Mouse (Mus musculus) forebrain, postnatal 0 days (tissue): ENCODE data around the gene Adk. TPM values are rescaled to one million over a fixed set of nuclear protein-coding genes. Genes with fewer than 3 reads are reported as not detected.
A peak's percentile ranks its signal among the peaks of the same experiment; 100 is the strongest.

Source experiments
- ATAC-seq: fragments of 200-750 bp; cut with Nextera tagmentation; 2 replicates; pipeline ENCODE4 v1.8.0; 2017; ENCODE audit warnings: mild to moderate bottlenecking, moderate library complexity
- DNase-seq: peaks from one replicate; pipeline ENCODE4 v3.0.0-alpha.2; 2015
- H3K27ac ChIP-seq: fragments of 300-500 bp; sonication (generic); 2 replicates; pipeline ENCODE4 v1.5.1; 2014; ENCODE audit warnings: low read depth, mild to moderate bottlenecking, antibody characterized with exemption, low read length, moderate library complexity, mixed read lengths
- H3K27me3 ChIP-seq: fragments of 300-500 bp; sonication (generic); 2 replicates; pipeline ENCODE4 v1.6.1; 2014; ENCODE audit warnings: mild to moderate bottlenecking, low read length, mixed read lengths; ENCODE audit not compliant: insufficient read depth
- H3K36me3 ChIP-seq: fragments of 300-500 bp; sonication (generic); 2 replicates; pipeline ENCODE4 v1.6.1; 2014; ENCODE audit warnings: mild to moderate bottlenecking, moderate library complexity; ENCODE audit not compliant: insufficient read depth
- H3K4me1 ChIP-seq: fragments of 300-500 bp; sonication (generic); 2 replicates; pipeline ENCODE4 v1.6.1; 2014; ENCODE audit warnings: antibody characterized with exemption; ENCODE audit not compliant: insufficient read depth
- H3K4me2 ChIP-seq: fragments of 300-500 bp; sonication (generic); 2 replicates; pipeline ENCODE4 v1.6.1; 2014; ENCODE audit warnings: low read depth, mild to moderate bottlenecking, moderate library complexity
- H3K4me3 ChIP-seq: fragments of 300-500 bp; sonication (generic); 2 replicates; pipeline ENCODE4 v1.5.1; 2014; ENCODE audit warnings: low read depth, low read length, mixed read lengths
- H3K9ac ChIP-seq: fragments of 300-500 bp; sonication (generic); 2 replicates; pipeline ENCODE4 v1.6.1; 2014; ENCODE audit warnings: mild to moderate bottlenecking
- H3K9me3 ChIP-seq: fragments of 300-500 bp; sonication (generic); 2 replicates; pipeline ENCODE4 v1.6.1; 2016; ENCODE audit warnings: low read length
- CTCF ChIP-seq: sonication (generic); IDR thresholded peaks from 2 replicates; pipeline ENCODE4 v1.5.1; 2016; ENCODE audit warnings: antibody characterized with exemption, control low read depth, low read depth
- WGBS: fragments of 180-500 bp; shearing (Covaris S2); extraction: QIAGEN DNeasy Blood & Tissue Kit; methylation state at CpG from one replicate; pipeline ENCODE4 v1.1.7; 2014; 5-methylcytosine and 5-hydroxymethylcytosine counted together
- polyA plus RNA-seq: library from polyadenylated mRNA; unstranded; fragments of >200 nt; fragmentation: Nextera tagmentation; extraction: Ambion mirVana; gene quantifications from 2 replicates; pipeline ENCODE4 v1.2.1, GENCODE M21; 2015
- total RNA-seq: library from RNA; depleted of rRNA; stranded (reverse); fragments of >200 nt; gene quantifications from 2 replicates; pipeline ENCODE4 v1.2.3, GENCODE M21; 2014

Adk gene
- total and polyA plus RNA-seq, 2 experiments from 2014 or later = 55.5 to 66.7 TPM

- WGBS = 71% methylated on average over 3 of the region's 3 CpGs
- H3K27ac ChIP-seq = no peak overlapping the region
- TF ChIP-seq CTCF = peak; percentile 60
- DNase-seq = peak; percentile 39
- H3K4me3 ChIP-seq = no peak overlapping the region
- no peaks in the 10 kb centered on the region for H3K9me3 ChIP-seq
- ATAC-seq = no peak
- H3K36me3 ChIP-seq = peaks cover 4% of the 10 kb centered on the region; the same call in 1 of the 2 replicates
- H3K27me3 ChIP-seq = no peaks in the 10 kb centered on the region
- H3K9ac ChIP-seq = no peak overlapping the region
- H3K4me1 ChIP-seq = peaks cover 5% of the 10 kb centered on the region; the same call in 1 of the 2 replicates
- H3K4me2 ChIP-seq = peak overlapping the region; percentile 96; the same call in 1 of the 2 replicates
Observed at GRCm38 (mm10) chr14:21050734-21051133, 1.6 kb upstream of the Adk start.

DNA sequence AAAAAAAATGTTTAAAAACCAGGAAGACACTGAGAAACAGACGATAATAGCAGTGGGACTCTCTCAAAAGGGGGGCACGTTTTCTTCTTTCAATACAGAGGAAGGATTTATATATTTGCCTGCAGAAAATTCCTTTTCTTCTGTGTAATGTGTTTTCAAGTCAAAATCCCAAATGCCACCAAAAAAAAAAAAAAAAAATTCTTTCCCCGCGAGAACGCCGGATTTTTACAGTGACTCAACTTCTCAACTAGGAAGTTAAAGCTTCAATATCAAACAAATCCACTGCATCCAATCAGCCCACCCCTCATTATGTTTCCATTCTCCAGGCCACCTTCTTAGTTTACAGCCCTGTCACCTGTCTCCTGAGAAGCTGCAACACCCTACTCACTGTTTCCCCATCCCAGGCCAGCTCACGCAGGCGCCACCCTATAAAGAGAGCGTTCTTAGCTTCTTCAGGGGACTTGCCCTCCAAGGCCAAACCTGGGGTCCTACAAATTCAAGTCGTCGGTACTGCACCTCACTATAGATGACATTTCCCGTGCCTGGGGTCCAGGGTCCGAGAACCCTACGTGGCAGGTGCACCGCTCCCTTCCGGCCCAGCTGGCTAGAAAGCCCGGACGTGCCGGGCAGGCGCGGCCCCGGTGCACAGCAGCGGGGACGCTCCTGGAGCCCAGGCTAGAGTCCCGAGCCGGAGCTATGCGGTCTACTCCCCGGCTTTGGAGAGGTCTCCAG, 828 bp upstream of the Adk start:
- TF ChIP-seq CTCF = no peak

GRCm38 (mm10) chr14:21052781-21053130, 382 bp downstream of the Adk start:
- H3K27me3 ChIP-seq = no peaks in the 10 kb centered on the region
- peak overlapping the region; percentile 87 for H3K9ac ChIP-seq
- peak; percentile 71 for ATAC-seq
- H3K36me3 ChIP-seq = no peaks in the 10 kb centered on the region
- peak overlapping the region; percentile 86 for H3K4me3 ChIP-seq
- peaks cover 5% of the 10 kb centered on the region; the same call in 1 of the 2 replicates for H3K4me1 ChIP-seq
- peak overlapping the region; percentile 96 for H3K4me2 ChIP-seq
- DNase-seq = no peak
- WGBS = 2% methylated on average over 25 of the region's 25 CpGs
- peak overlapping the region; percentile 96 for H3K27ac ChIP-seq
- no peaks in the 10 kb centered on the region for H3K9me3 ChIP-seq
- peak; percentile 55 for TF ChIP-seq CTCF

More for the DNA sequence above, 828 bp upstream of the Adk start:
- Histone ChIP-seq H3K27me3 (no peaks in the 10 kb centered on the region), H3K27ac (peak overlapping the region; percentile 96), H3K9me3 (no peaks in the 10 kb centered on the region), H3K4me1 (peaks cover 5% of the 10 kb centered on the region; the same call in 1 of the 2 replicates), H3K9ac (peak overlapping the region; percentile 87), H3K36me3 (no peaks in the 10 kb centered on the region), H3K4me3 (peak overlapping the region; percentile 86), H3K4me2 (peak overlapping the region; percentile 96)
- WGBS = 7% methylated on average over 28 of the region's 28 CpGs
- ATAC-seq (peak; percentile 1; the same call in 1 of the 2 replicates), DNase-seq (no peak)

DNA sequence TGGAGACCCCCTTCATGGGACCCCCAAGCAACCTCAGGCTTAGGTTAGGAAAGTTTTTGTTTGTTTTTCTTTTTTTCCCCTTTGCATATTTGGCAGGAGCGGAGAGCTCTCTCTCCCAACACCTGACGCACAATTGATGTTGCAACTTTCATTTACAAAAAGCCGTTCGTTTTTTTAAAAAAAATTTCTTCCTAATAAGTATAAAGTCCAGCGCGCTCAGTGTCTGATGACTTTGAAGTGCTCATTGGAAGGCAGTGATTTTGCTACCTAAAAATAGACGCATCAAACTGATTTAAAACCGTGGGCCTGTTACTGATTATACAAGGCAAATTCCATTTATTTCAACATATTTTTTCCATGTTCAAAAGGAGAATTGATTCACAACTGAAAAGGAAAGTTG, 777 bp downstream of the Adk start:
- Histone ChIP-seq H3K27ac (no peak overlapping the region), H3K27me3 (no peaks in the 10 kb centered on the region), H3K9me3 (no peaks in the 10 kb centered on the region), H3K4me1 (peaks cover 5% of the 10 kb centered on the region; the same call in 1 of the 2 replicates), H3K4me3 (peak overlapping the region; percentile 86), H3K36me3 (no peaks in the 10 kb centered on the region), H3K4me2 (peak overlapping the region; percentile 96), H3K9ac (peak overlapping the region; percentile 87)
- TF ChIP-seq CTCF = no peak
- ATAC-seq (no peak), DNase-seq (no peak)
- WGBS = 9% methylated on average over 8 of the region's 8 CpGs

DNA sequence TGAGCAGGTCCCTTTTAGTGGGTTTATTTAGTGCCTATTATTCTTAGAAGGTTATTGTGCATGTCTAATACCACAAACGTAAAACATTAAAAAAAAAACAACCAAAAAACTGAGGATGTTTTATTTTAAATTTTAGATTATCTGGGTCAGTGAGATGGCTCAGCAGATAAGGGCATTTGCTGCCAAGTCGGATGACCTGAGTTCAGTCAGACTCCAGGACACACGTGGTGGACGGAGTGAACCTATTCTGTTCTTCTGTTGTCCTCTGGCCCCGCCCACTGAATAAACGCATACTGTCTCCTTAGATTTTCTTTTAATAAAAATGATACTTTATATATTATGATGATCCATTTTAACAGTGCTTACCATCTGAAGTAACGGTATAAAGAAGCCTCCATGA, 1.2 kb downstream of the Adk start:
- H3K9me3 ChIP-seq = no peaks in the 10 kb centered on the region
- no peak overlapping the region for H3K27ac ChIP-seq
- no peaks in the 10 kb centered on the region for H3K27me3 ChIP-seq
- no peaks in the 10 kb centered on the region for H3K36me3 ChIP-seq
- ATAC-seq (no peak), DNase-seq (no peak)
- no peak overlapping the region; the same call in 1 of the 2 replicates for H3K4me3 ChIP-seq
- WGBS = 50% methylated on average over 7 of the region's 7 CpGs
- peak overlapping the region; percentile 96; the same call in 1 of the 2 replicates for H3K4me2 ChIP-seq
- H3K4me1 ChIP-seq = peaks cover 5% of the 10 kb centered on the region; the same call in 1 of the 2 replicates
- H3K9ac ChIP-seq = no peak overlapping the region
- no peak for TF ChIP-seq CTCF

DNA sequence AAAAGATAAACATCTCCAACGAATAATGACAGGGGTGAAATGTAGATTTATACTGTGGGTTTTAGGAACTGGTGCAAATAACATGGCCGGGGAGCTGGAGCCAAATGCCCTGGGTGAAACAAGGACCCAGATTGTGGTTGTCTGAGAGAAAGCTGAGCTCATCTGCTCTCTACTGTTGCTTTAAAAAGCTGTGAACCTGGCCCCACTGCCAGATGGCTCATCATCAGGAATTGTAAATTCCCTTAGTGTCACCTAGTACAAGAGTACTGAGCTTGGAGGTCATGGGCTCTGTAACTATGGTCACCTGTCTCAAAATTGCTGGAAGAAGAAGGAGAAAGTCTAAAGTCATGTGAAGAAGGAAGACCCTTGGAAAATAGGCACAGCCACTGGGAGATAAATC, 6.6 kb downstream of the Adk start:
- H3K27me3 ChIP-seq = no peaks in the 10 kb centered on the region
- H3K4me3 ChIP-seq = no peak overlapping the region
- no peak overlapping the region for H3K4me2 ChIP-seq
- ATAC-seq (no peak), DNase-seq (no peak)
- H3K27ac ChIP-seq = no peak overlapping the region
- H3K36me3 ChIP-seq = no peaks in the 10 kb centered on the region
- no peak for TF ChIP-seq CTCF
- H3K9ac ChIP-seq = no peak overlapping the region
- no peaks in the 10 kb centered on the region for H3K4me1 ChIP-seq
- no peaks in the 10 kb centered on the region for H3K9me3 ChIP-seq
- WGBS = 89% methylated on average over 2 of the region's 2 CpGs

DNA sequence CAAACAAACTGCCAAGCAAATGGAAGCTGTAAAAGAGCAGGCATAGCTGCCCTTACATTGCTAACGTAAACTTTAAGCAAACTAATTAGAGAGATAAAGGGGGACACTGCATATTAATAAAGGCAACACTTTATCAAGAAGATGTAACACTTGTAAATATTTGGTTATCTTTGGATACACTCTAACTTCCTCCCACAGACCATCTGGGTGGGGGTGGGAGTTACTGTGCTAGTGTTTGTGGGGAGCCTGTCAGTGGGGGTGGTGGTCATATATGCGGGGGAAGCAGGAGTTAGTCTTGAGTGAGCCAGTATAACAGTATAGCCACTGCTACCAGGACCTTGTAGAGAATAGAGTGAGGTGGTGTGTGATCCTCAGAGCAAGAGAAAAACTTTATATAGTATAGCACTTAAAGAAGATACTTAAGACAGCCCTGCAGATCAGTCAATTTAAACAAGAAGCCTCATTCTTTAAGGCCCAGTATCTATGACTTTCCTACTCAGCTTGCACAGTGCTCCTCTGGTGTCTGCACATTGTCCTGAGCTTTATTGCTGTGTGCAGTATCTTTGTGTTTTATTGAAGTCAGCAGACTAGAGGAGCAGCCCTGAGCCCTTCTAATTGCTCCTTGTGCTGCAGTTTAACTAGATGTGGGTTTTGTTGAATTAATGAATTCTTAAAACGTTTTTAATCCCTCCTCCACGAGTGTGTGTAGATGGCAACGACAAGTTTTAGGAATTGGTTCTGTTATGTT, 10.6 kb downstream of the Adk start:
- Histone ChIP-seq H3K4me2 (no peak overlapping the region), H3K27me3 (no peaks in the 10 kb centered on the region), H3K4me3 (no peak overlapping the region), H3K36me3 (no peaks in the 10 kb centered on the region), H3K9ac (no peak overlapping the region), H3K27ac (no peak overlapping the region), H3K9me3 (no peaks in the 10 kb centered on the region), H3K4me1 (0 out of 2 replicates have a peak, but pooled peaks cover 2% of the 10 kb centered on the region)
- TF ChIP-seq CTCF = no peak
- WGBS = 48% methylated on average over 5 of the region's 5 CpGs
- no peak for DNase-seq
- ATAC-seq = no peak
